17 mouse cellular contexts compared by ENCODE assay signal in genomic region chr13:117242063-117242462, GRCm38 (mm10). TPM values are rescaled to one million over a fixed set of nuclear protein-coding genes. Genes with fewer than 3 reads are reported as not detected.
DNase-seq lines count a peak whose midpoint lies in the region.
"Had no signal": no experiment of that assay in that cellular context is flagged by ENCODE, and none has a peak within 500 bp of the region (broad histone marks: within the 10 kb centered on the region; RNA-seq: fewer than 3 reads in every experiment).

No protein-coding gene starts in this region.

- no peak overlapping the region for H3K4me3 ChIP-seq in brown adipose tissue, adult 24 weeks (ENCODE audit: insufficient read depth, low read depth, low read length)
- H3K4me3 ChIP-seq: embryonic facial prominence, embryonic 13.5 days; limb, embryonic 15.5 days had no signal

- peak; percentile 41 for DNase-seq in lung, postnatal 25 days (ENCODE audit: low spot score)
- DNase-seq in lung, postnatal 4 days: no peak
- peak; percentile 61 for DNase-seq in CD4-positive, CD25-positive, alpha-beta regulatory T cell, adult 2 months (ENCODE audit: low read depth, low spot score)
- DNase-seq in naive thymus-derived CD4-positive, alpha-beta T cell, adult 2 months (ENCODE audit: low read depth): peak; percentile 82
- DNase-seq in kidney, postnatal 4 days: no peak
- DNase-seq in gastrocnemius, postnatal 14 days: no peak
- DNase-seq: adrenal gland, postnatal 14 days; cerebellum, adult 11 months; cerebellum, postnatal 36 days; heart, adult 18-20 months; layer of hippocampus, adult 9-11 months; right cerebral cortex, postnatal 14 days; thymus, postnatal 36 days had no signal

- intact Hi-C loops in gastrocnemius, postnatal 14 days (cut with DNase I; ENCODE audit: low total_unique reads): no loop called here

- no peaks in the 10 kb centered on the region for H3K4me1 ChIP-seq in brown adipose tissue, adult 24 weeks (ENCODE audit: control insufficient read depth, insufficient read depth, insufficient read length, low read length)
- H3K4me1 ChIP-seq: limb, embryonic 15.5 days had no signal

- H3K27ac ChIP-seq in brown adipose tissue, adult 24 weeks (replicated peaks; ENCODE audit: low read depth, low read length): peak overlapping the region; percentile 36; the same call in 1 of the 2 replicates
- H3K27ac ChIP-seq: embryonic facial prominence, embryonic 13.5 days; limb, embryonic 15.5 days had no signal

RNA-seq across cellular contexts. Expression of gene Gm17509, which starts 21.2 kb away (rescaled TPM):
- not detected in 2 replicates for polyA plus RNA-seq in brown adipose tissue, adult 24 weeks (2012; ENCODE audit: insufficient read depth, insufficient read length, missing spikeins)
- total RNA-seq in gastrocnemius, postnatal 14 days (2021): not detected
- total RNA-seq: adrenal gland, postnatal 14 days; heart, adult 18-20 months had no signal
- polyA plus RNA-seq: heart, postnatal 0 days had no signal

RNA-seq across cellular contexts. Expression of gene Emb, which starts 33.7 kb away (rescaled TPM):
- 1.3 and 2.5 TPM in 2 replicates for polyA plus RNA-seq in brown adipose tissue, adult 24 weeks (2012; ENCODE audit: insufficient read depth, insufficient read length, missing spikeins)
- 10 to 100 TPM; 12.5 to 13.3 TPM for total RNA-seq in gastrocnemius, postnatal 14 days (2021)

Comparison
In these comparisons a context has a peak if more than half of its experiments do, and no peak if none do; other contexts are left out.
1. DNase-seq: peak in lung, postnatal 25 days (single experiment), CD4-positive, CD25-positive, alpha-beta regulatory T cell, adult 2 months (single experiment) and naive thymus-derived CD4-positive, alpha-beta T cell, adult 2 months (single experiment); none in lung, postnatal 4 days (0 of 2), kidney, postnatal 4 days (0 of 2) and gastrocnemius, postnatal 14 days (single experiment).